Mouse (Mus musculus) right cerebral cortex, postnatal 10 days (tissue): ENCODE results near the gene Ppp1r8.

Experiments
- DNase-seq, 2 experiments: peaks; one replicate each; pipeline ENCODE4 v3.0.0; 2021; ENCODE audit warnings: low spot score in 2 of 2

Gene Ppp1r8

GRCm38 (mm10) chr4:132778562-132779201 is 64.3 kb downstream of the Ppp1r8 start:
- DNase-seq = no peak
